Mouse (Mus musculus): ENCODE results near the gene Dclk2. TPM values are rescaled to one million over a fixed set of nuclear protein-coding genes. Genes with fewer than 3 reads are reported as not detected.

Dclk2 gene
- polyA plus RNA-seq, 1 experiment from 2014 or later: 5.7 TPM

Other genes starting within 250 kb of the Dclk2 start
- 36.7 and 42.1 TPM in 2 replicates for gene Cd1d1, start 78.6 kb upstream of the Dclk2 start, polyA plus RNA-seq (2016; fragmentation: Nextera tagmentation; extraction: Ambion mirVana)

Measured in limb, embryonic 12.5 days (tissue).